Comparison of ENCODE assay signal across 11 mouse cellular contexts in the genomic region with DNA sequence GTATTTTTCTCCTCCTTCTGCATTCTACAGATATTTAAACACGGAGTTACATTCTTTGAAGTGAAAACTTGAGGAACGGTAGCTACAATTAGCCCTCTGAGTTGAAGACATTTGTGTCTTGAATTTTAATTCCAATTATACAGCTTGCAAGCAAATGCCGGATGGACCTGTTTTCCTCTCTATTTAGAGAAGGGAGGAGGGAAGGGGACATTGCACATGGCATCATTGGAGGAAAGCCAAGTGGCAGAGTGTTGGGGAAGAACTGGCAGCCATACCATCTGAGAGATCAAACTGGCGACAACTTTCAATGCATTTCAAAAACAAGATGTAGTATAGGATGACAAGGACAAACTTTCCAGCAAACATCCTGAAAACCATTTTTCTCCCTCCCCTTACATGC.
DNase-seq lines count a peak whose midpoint lies in the region; ATAC-seq lines count a peak whose summit lies in the region.
"Had no signal": no experiment of that assay in that cellular context is flagged by ENCODE, and none has a peak within 500 bp of the region (broad histone marks: within the 10 kb centered on the region; RNA-seq: fewer than 3 reads in every experiment).

No protein-coding gene starts in this region.

- no peaks in the 10 kb centered on the region for H3K9me3 ChIP-seq in midbrain, embryonic 14.5 days (ENCODE audit: control insufficient read depth, low read length)
- H3K9me3 ChIP-seq in midbrain, embryonic 10.5 days (replicated peaks): no peaks in the 10 kb centered on the region
- H3K9me3 ChIP-seq: liver, embryonic 12.5 days had no signal

- DNase-seq in midbrain, embryonic 14.5 days: peak; percentile 61
- no peak for DNase-seq in midbrain, embryonic 10.5 days (ENCODE audit: low spot score)
- peak; percentile 91 to 92 for DNase-seq in cerebellum, postnatal 10 days
- peak; percentile 40 to 44 for DNase-seq in layer of hippocampus, adult 8-10 months (ENCODE audit: low spot score in 2 of 2)
- DNase-seq in right cerebral cortex, postnatal 10 days (ENCODE audit: low spot score in 2 of 2): peak; percentile 74 to 75
- no peak for DNase-seq in adrenal gland, adult 8-10 months
- no peak for DNase-seq in testis, postnatal 10 days (ENCODE audit: low spot score)
- DNase-seq: kidney, postnatal 36 days had no signal

- no peak overlapping the region for H3K4me3 ChIP-seq in midbrain, embryonic 14.5 days (replicated peaks; ENCODE audit: low read depth, low read length)
- no peak overlapping the region for H3K4me3 ChIP-seq in midbrain, embryonic 10.5 days
- H3K4me3 ChIP-seq: liver, embryonic 12.5 days had no signal

- no peaks in the 10 kb centered on the region for H3K36me3 ChIP-seq in midbrain, embryonic 14.5 days (ENCODE audit: control insufficient read depth, insufficient read depth, low read length)
- H3K36me3 ChIP-seq in midbrain, embryonic 10.5 days: no peaks in the 10 kb centered on the region
- H3K36me3 ChIP-seq: liver, embryonic 12.5 days had no signal

- peak; percentile 40; the same call in 1 of the 2 replicates for ATAC-seq in midbrain, embryonic 14.5 days (ENCODE audit: low FRiP score, low TSS enrichment)
- ATAC-seq in megakaryocyte progenitor cell, adult 5-6 weeks (replicated peaks; ENCODE audit: poor library complexity): no peak
- ATAC-seq: liver, embryonic 12.5 days had no signal

- H3K27ac ChIP-seq in midbrain, embryonic 14.5 days (replicated peaks; ENCODE audit: low read depth, low read length): no peak overlapping the region
- no peak overlapping the region for H3K27ac ChIP-seq in midbrain, embryonic 10.5 days (replicated peaks)
- H3K27ac ChIP-seq: liver, embryonic 12.5 days had no signal

- H3K9ac ChIP-seq in midbrain, embryonic 14.5 days (replicated peaks; ENCODE audit: low read length): no peak overlapping the region
- H3K9ac ChIP-seq: liver, embryonic 12.5 days had no signal

- H3K4me2 ChIP-seq in midbrain, embryonic 14.5 days (ENCODE audit: low read length): no peak overlapping the region
- H3K4me2 ChIP-seq: liver, embryonic 12.5 days had no signal

- no peaks in the 10 kb centered on the region for H3K4me1 ChIP-seq in midbrain, embryonic 14.5 days (ENCODE audit: control insufficient read depth, insufficient read depth, low read length)
- H3K4me1 ChIP-seq in midbrain, embryonic 10.5 days: no peaks in the 10 kb centered on the region
- H3K4me1 ChIP-seq: liver, embryonic 12.5 days had no signal

- 73% methylated on average over 4 of the region's 4 CpGs for WGBS in midbrain, embryonic 14.5 days
- WGBS in midbrain, embryonic 10.5 days: 87% methylated on average over 4 of the region's 4 CpGs

- no peaks in the 10 kb centered on the region for H3K27me3 ChIP-seq in midbrain, embryonic 14.5 days (ENCODE audit: control insufficient read depth, insufficient read depth, low read length)
- H3K27me3 ChIP-seq in midbrain, embryonic 10.5 days (ENCODE audit: low read depth, poor library complexity, severe bottlenecking): no peaks in the 10 kb centered on the region
- H3K27me3 ChIP-seq: CH12.LX; liver, embryonic 12.5 days had no signal

Comparison
In these comparisons a context has a peak if more than half of its experiments do, and no peak if none do; other contexts are left out.
1. DNase-seq: peak in midbrain, embryonic 14.5 days (single experiment), cerebellum, postnatal 10 days (2 of 2), layer of hippocampus, adult 8-10 months (2 of 2) and right cerebral cortex, postnatal 10 days (2 of 2); none in midbrain, embryonic 10.5 days (single experiment), adrenal gland, adult 8-10 months (single experiment) and testis, postnatal 10 days (single experiment).